Mouse (Mus musculus): ENCODE data around the gene Ubqln4.

Gene Ubqln4

GRCm38 (mm10) chr3:88542486-88542885 is 11.1 kb upstream of the Ubqln4 start:
- no peak for DNase-seq (ENCODE audit: low read depth)

DNA sequence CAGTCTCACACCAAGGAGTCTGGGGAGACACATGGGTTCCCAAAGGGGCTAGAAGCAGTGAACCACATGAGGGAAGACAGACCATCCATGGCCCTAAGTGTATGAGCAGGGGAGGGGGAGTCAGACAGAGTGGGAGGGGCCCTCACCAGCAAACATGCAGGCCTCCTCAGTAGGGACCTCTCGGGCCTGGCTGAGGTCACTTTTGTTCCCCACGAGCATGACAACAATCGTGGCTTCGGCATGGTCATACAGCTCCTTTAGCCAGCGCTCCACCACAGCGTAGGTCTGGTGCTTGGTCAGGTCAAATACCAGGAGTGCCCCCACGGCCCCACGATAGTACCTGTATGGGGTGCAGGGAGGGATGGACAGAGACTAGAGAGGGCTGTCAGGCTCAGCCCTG is 10.4 kb upstream of the Ubqln4 start:
- no peak for DNase-seq (ENCODE audit: low read depth)

DNA sequence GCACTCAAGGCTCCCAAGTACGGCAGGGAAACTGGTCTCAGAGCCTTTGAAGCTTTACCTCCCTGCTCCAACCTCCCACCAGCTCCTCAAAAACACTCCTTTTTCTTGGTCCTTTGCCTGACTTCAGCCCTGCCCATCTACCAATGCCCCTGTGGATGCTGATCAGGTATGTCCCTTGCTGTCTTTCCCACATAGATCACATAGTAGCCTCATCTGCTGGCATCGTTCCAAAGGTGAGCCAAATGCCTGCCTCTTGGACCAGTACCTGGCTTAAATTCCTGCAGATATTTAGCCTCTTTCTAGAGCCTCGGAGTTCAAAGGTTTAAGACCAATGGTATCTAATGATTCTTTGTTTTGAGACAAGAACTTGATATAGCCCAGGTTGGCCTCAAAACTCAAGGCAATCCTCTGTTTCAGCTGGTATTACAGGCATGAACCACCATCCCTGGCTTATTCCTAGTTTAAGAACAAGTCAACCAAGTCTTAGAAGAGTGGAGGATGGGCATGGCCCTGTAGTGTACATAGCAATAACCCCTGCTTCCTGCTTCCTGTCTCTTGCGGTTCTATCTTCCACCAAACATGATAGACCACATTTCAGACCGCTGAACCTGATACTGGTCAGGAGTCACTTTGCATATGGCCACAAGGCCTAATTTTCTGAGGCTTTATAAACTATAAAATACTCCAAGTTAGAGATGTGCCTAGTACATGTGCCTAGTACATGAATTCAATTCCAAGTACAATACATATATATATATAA is 9.7 kb upstream of the Ubqln4 start:
- peak; percentile 86 for DNase-seq (ENCODE audit: low read depth)

DNA sequence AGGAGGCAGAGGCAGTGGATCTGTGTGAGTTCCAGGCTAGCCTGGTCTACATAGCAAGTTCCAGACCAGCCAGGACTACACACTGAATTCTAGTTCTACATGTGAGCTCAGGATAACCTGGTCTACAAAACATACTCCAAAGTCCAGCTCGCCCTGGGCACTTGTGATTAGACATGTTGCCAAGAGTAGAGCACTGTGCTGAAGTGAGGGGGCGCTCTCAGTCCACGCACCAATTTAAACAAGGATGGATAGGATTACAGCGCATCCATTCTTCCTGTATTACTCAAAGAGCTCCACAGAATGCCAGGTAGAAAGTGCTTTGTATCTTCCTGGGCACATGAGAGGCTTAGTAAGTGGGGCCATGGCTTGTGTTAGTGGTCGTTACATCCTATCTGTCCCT is 9.0 kb upstream of the Ubqln4 start:
- DNase-seq (ENCODE audit: low read depth): peak; percentile 71

- no peak for DNase-seq (ENCODE audit: low read depth)
Observed at GRCm38 (mm10) chr3:88544955-88545591, 8.5 kb upstream of the Ubqln4 start.

DNA sequence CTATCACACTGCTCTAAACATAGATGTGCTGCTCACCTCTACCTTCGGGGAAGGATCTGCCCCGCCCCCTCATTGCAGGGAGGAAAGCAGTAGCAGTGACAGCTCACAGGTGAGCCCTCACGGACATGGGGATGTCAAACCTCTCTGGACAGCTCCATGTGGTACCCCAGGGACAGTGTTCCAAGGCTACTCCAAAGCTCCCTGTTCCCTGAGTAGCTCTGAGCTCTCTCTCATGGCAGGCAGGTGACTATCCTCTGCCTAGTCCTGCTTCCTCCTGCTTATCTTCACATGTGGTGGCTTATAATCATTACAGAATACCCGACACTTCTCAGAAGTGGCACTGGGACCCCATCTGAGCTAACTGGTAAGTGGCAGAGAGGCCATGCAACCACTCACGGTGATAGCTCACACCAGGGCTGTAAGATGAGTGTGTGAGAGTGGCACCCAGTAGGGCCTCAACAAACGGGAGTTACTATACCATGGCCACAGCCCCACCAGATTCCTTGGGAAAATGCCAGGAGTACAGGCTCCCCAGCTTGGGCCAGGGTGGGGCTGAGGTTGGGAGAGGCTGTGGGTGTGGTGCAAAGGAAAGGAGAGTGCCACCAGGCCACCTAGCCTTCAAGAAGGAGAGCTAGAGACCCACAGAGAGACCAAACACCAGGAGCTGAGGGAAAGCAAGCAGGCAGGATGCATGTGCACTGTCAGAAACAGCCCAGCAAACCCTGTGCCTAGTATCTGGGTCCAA is 6.7 kb upstream of the Ubqln4 start:
- DNase-seq (ENCODE audit: low read depth): no peak

GRCm38 (mm10) chr3:88548180-88548917 is 5.2 kb upstream of the Ubqln4 start, which contains the start of gene Rab25:
TSS of gene Rab25 (minus strand) at chr3:88548300.
- DNase-seq (ENCODE audit: low read depth): no peak

- no peak for DNase-seq (ENCODE audit: low read depth)
Observed at GRCm38 (mm10) chr3:88551586-88551985, 2.0 kb upstream of the Ubqln4 start.

GRCm38 (mm10) chr3:88552082-88552645 is 1.4 kb upstream of the Ubqln4 start:
- no peak for DNase-seq (ENCODE audit: low read depth)

- DNase-seq (ENCODE audit: low read depth): peak; percentile 98
Observed at GRCm38 (mm10) chr3:88552676-88553524, 658 bp upstream of the Ubqln4 start, which contains the start of gene Lamtor2. TSS of gene Lamtor2 (minus strand) at chr3:88553074.

DNA sequence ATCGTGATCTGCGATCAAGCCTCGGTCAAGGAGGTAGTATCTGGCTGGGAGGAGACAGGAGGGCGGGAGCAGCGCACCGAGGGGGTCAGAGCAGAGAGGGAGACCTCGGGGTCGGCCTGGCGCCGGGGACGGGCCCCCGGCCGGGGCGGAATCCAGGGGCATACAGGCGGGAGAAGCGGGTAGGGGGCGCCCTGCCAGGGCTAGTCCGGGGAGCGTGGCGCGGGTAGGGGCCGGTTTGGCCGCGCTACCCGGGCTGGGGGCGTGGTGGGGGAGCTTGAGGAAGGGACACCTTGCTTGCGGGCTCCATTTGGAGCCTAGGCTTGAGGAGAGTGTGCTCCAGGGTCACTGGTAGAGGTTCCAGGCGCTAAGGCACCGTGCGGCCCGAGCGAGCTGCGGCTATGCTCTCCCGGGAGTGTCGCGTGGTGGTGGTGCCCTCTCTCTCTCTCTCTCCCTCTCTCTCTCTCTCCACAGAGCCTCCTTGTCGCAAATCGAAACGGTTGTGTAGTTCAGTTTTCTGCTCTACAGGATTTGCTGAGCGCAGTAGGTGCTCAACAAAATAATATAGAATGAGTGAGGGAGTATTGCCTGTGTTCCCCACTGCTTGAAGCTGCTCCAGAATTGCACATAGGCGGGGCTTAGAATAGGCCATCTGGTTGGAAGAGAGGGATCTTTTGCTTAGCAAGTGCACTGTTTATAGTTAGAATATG is 475 bp downstream of the Ubqln4 start:
- DNase-seq (ENCODE audit: low read depth): peak; percentile 72

GRCm38 (mm10) chr3:88555069-88555605 is 1.6 kb downstream of the Ubqln4 start:
- DNase-seq (ENCODE audit: low read depth): no peak

GRCm38 (mm10) chr3:88555731-88556130 is 2.2 kb downstream of the Ubqln4 start:
- no peak for DNase-seq (ENCODE audit: low read depth)

GRCm38 (mm10) chr3:88556616-88557015 is 3.1 kb downstream of the Ubqln4 start:
- DNase-seq (ENCODE audit: low read depth): no peak

DNA sequence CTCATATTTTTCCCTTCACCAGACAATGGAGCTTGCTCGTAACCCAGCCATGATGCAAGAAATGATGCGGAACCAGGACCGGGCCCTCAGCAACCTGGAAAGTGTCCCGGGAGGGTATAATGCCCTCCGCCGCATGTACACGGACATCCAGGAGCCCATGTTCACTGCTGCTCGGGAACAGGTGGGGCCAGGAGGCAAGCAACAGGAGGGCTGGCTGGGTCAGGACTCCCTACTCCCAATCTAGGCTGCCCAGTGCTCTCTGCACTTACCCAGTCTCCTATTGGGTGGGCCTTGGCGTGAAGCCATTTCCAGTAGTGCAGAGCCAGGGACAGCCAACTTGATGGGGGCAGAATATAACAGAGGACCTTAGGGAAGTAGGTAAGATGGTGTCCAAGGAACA is 6.0 kb downstream of the Ubqln4 start:
- no peak for DNase-seq (ENCODE audit: low read depth)

DNA sequence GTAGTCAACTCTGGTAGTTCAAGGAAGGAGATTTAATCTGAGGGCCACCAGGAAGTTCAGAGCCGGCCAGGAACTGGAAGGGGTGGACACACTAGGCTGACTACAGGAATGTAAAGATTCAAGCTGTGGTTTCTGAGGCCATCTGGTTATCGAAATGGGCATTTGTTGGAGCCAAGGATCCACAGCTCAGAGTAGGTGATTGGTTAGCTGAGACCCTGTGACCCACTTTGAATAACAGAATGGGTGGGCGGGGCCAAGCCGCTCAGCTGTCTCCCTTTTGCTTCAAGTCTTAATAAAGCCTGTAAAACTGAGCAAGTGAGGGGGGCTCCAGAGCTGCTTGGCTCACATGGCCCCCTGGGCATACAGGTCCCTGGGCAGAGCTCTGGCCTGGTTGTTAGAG is 8.4 kb downstream of the Ubqln4 start:
- peak; percentile 59 for DNase-seq (ENCODE audit: low read depth)

DNA sequence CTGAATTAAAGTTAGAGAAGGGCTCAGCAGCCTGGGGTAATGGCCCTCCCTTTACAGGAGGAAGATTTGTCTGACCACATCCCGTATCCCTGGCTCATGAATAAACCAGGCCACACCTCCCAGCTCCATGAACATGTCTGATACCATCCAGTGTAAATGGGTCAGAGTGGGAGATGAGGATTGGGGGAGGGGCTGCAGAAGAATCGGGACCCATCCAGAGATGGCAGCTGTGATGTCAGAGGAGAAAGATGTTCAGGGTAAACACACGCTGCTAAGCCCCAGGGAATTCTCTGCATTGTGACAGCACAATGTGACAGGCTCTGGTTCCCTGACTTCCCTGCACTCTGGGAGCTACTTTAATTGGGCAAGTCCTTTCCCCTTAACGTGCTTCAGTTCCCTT is 9.9 kb downstream of the Ubqln4 start:
- no peak for DNase-seq (ENCODE audit: low read depth)

- no peak for DNase-seq (ENCODE audit: low read depth)
Observed at GRCm38 (mm10) chr3:88563966-88564365, 10.4 kb downstream of the Ubqln4 start.

- no peak for DNase-seq (ENCODE audit: low read depth)
Observed at GRCm38 (mm10) chr3:88566116-88566515, 12.6 kb downstream of the Ubqln4 start.

DNA sequence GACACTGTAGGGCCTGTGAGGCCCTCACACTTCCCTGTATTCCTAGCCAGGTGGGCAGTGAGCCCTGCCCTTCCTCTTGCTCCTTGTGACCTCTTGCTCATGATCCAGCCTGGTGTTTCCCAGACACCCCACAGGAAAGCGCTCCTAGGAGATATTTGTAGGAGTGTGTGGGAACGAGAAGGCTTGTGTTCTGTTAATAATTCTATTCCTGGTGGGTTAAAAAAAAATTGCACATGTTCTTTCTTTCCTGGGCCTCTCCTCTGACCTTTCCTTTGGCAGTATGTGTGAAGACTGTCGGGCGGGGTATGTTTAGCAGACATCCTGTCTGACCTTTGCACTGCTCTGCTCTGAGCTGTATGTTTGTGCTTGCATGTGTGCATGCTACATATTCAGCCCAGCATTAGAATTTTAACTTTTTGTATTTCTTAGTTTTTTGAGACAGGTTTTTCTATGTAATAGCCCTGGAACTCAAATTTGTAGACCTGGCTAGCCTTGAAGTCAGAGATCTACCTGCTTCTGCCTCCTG is 13.0 kb downstream of the Ubqln4 start:
- no peak for DNase-seq (ENCODE audit: low read depth)

All from 416B (cell line).